Mouse (Mus musculus): Measurements from ENCODE around the gene Vmn1r151.
"Not testable (repeated sequence)": the region's sequence is repeated elsewhere in the genome, so short reads cannot be mapped to it uniquely, and the experiment has no call there.

The Vmn1r151 gene

GRCm38 (mm10) chr7:22499578-22499977, at the start of gene Vmn1r151:
Vmn1r151 (minus strand) TSS chr7:22499678.
- DNase-seq: not testable (repeated sequence)

- DNase-seq: not testable (repeated sequence)
Measured at GRCm38 (mm10) chr7:22534787-22535186, 35.3 kb upstream of the Vmn1r151 start, which contains the start of gene Gm8677. Gm8677 (minus strand) TSS chr7:22534887.

- not testable (repeated sequence) for DNase-seq
Measured at GRCm38 (mm10) chr7:22522667-22523066, 23.2 kb upstream of the Vmn1r151 start, which contains the start of gene Vmn1r152. Vmn1r152 (plus strand) TSS chr7:22522967.

- DNase-seq: not testable (repeated sequence)
Measured at GRCm38 (mm10) chr7:22463975-22464374, 35.5 kb downstream of the Vmn1r151 start, which contains the start of gene Gm10665. Gm10665 (minus strand) TSS chr7:22464075.

All from lung, postnatal 36 days (tissue).